Mouse (Mus musculus) left cerebral cortex, adult 11 months (tissue): ENCODE measurements around the gene Plcb4.
A peak's percentile ranks its signal among the peaks of the same experiment; 100 is the strongest.

Experiments used
- DNase-seq: peaks from one replicate; pipeline ENCODE4 v3.0.0; 2022; ENCODE audit warnings: low spot score

Plcb4 gene

DNA sequence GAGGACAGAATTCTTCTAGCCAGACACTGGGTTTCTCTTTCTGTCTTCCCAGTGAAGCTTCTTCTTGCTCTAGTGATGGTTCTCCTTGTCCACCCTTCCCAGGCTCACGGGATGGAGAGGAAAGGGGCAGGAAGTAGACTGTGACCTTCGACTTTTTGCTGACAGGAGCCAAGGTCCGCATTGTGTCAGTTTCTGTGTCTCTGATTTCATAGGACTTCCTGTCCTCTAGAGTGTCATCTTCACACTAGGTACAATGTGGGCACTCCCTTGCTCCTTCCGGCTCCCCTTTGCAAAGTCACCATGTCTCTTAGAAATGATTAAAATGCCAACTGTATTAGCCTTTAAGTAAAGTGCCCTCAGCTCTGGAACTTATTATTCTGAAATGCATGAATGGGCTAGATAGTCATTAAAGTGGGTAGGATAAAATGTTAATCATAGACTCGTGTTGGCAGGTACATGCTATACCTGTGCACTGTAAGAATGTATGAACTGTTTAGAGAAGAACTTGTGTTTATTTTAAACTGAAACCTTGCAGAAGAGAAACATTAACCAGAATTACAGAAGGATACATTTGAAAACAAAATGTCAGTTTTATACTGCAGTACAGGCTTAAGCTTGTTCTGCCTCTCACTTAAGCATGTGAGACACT is 152.8 kb downstream of the Plcb4 start:
- no peak for DNase-seq

DNA sequence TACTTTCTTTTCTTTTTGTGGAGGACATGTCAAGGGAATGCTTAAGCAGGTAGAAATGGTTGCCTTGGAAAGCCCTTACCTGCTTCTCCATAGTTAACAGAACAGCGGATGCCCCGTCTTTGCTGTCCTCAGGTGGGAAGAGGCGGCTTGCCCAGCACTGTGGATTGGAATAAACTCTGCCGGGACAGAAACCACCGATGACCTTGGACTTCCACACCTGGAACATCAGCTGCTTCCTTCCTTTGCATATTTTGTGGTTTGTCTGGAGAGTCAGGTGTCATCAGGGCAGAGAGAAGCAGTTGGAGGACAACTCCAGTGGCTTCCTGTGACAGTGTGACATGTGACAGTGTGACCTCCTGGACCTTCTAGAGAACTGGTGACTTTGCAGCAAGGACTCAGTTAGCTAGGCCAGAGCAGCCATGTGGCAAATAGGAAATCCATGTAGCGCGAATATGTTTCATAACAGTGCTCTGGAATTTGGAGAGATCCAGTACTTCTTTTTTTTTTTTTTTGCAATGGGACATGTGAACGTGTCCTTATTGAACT is 154.0 kb downstream of the Plcb4 start:
- no peak for DNase-seq

GRCm38 (mm10) chr2:135820691-135821090 is 161.9 kb downstream of the Plcb4 start:
- no peak for DNase-seq

GRCm38 (mm10) chr2:135823690-135824089 is 164.9 kb downstream of the Plcb4 start:
- no peak for DNase-seq

- DNase-seq, result no peak
Observed at GRCm38 (mm10) chr2:135824757-135825156, 165.9 kb downstream of the Plcb4 start.

DNA sequence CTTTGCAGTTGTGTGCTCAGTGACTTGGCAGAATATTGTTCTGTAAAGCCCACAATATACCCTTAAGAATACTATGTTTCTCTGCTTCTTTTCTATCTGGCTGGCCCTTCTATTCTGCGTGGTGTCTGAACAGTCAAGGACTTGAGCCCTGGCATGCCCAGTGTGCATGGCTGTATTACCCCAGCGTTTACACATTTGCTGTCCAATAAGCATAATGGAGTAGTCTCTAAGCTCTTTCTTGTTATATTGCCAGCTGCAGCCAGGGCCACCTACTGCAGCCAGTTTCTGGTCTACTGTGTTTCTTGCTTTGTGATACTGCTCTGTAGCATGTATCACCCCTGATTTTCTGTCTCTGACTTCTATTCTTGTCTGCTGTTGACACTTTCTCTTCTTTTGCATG is 166.8 kb downstream of the Plcb4 start:
- DNase-seq, result no peak

- no peak for DNase-seq
Observed at GRCm38 (mm10) chr2:135826616-135827360, 168.0 kb downstream of the Plcb4 start.

DNA sequence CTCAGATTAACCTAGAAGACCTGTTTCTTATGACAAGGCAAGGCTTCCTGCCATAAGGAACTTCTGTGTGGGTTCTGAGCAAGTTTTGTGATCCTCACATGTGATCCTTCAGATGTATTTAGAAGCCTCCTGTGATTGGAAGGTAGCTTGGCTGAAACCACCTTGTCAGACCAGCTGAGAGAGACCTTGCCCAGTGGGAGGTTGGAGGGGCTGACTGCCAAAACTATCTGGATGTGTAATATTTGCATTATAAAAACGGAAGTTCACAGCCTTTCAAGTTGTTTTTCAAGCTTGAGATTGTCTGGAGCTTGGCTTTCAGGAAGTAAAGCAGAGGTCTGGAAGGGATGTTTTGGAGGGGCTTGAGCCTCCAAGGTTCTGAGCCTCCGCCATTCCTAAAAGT is 169.6 kb downstream of the Plcb4 start:
- no peak for DNase-seq

DNA sequence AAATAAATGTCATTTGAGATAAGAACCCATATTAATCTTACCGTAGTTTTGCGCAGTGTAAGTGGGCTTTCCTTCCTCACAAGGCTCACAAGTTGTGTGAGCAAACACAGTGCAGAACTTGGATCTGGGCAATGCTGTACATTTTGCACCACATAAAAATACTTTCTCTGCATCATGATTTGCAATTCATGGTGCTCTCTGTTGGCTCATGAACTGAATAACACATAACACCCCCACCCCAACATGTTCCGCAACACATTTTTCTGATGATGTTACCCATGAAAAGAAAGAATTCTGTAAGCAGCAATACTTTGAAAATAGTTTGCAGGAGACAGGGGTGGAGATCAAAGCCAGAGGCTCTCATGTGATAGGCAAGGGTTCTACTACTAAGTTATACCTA is 174.9 kb downstream of the Plcb4 start:
- DNase-seq, result peak; percentile 6

- DNase-seq, result no peak
Observed at GRCm38 (mm10) chr2:135834435-135834834, 175.6 kb downstream of the Plcb4 start.

- DNase-seq, result no peak
Observed at GRCm38 (mm10) chr2:135835911-135836310, 177.1 kb downstream of the Plcb4 start.

- DNase-seq, result no peak
Observed at GRCm38 (mm10) chr2:135836426-135836825, 177.6 kb downstream of the Plcb4 start.

DNA sequence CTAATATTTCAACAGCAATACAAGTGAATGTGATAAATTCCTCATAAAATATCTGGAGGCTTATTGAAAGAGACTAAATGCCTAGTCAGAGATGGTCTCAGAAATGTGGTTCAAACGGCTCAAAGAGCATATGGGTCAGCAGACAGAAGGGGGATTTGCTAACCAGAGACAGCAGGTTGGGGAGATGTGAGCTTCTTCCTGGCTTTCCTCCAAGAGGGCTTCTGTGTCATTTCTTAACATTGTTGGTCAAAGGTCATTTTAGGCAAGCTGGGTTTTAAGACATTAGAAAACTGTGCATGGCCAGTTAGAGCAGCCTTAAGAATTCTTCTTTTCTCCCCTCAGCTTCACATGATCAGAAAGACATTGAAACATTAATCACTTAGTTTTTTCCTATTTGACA is 178.9 kb downstream of the Plcb4 start:
- no peak for DNase-seq

GRCm38 (mm10) chr2:135838135-135838534 is 179.3 kb downstream of the Plcb4 start:
- no peak for DNase-seq

DNA sequence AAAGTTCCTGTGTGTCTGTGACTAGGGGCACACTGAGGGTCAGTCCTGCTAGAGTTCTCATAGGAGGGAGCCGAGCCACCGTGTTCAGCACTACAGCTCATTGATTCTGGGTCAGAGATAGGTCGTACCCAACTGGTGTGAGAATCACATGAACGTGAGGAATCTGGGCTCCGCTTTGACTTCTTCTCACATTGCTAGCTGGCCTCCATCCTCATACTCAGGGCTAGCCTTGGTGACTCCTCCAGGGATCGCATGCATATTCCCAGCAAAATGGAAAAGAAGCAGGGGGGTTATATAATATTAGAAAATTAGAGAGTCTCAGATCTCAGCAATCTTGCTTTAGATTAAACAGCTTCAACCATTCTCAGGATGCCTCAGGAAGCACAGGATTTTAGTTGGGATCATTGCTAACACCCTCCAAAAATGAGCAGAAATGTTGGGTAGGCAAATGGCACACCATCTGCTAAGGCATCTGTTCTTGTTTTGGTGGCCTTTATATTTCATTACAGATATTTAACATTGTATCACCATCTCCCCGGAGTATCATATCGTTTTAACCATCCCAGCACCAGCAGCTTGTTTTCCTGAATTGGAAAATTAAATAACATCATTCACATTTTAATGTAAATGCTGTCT is 180.0 kb downstream of the Plcb4 start:
- no peak for DNase-seq

DNA sequence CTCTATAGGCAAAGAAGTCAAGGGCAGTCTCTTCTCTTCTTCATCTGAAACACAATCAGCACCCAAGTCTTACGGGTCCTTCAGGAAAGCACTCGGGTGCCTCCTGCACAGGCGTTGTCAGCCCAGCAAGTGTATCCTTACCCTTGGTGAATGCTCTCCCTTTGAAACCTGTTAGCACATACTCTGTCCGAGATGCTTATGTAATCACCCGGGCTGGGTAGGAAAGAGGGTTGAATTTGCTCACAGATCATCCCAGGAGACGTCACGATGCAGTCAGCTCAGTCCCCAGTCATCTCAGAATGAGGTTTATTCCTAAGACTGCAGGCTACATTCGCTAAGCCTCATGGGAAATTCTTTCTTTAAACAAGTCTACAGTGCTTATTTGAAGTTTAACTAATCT is 184.9 kb downstream of the Plcb4 start:
- no peak for DNase-seq

DNA sequence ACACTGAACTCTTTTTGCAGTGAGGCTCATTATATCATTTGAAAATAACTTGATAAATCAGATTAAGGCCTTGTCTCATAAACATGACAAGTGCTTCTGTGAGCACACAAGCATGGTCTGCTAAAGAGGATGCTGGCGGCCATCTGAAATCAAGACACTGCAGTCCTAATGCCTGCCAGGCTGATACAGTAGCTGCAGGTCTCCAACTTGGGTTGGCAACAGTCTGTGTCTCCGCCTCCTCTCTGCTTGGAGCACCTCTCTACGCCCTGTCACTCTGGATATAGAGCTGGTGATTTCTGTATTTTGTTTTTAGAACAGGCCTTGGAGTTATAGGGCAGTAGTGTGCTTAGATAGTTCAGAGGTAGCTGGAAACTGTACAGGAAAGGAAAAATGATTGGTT is 188.1 kb downstream of the Plcb4 start:
- no peak for DNase-seq

GRCm38 (mm10) chr2:135847738-135848137 is 188.9 kb downstream of the Plcb4 start:
- no peak for DNase-seq

DNA sequence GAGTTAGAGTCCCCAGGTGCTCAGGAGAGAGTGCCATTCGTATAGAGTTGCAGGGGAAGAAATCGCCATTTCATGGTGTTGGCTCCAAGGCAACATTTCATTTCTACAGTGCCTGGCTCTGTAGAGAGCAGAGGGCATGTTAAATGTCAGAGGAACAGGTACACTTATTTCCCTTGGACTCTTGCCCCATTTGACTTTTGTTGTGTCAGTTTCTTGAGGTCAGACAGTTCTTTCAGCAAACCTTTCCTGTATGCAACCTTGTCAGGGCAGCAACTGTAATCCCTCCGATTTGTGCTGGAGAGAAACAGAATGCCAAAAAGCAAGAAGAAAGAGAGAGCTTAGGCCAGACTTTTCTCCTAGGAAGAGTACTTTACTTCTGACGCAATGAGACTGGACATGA is 189.4 kb downstream of the Plcb4 start:
- no peak for DNase-seq

DNA sequence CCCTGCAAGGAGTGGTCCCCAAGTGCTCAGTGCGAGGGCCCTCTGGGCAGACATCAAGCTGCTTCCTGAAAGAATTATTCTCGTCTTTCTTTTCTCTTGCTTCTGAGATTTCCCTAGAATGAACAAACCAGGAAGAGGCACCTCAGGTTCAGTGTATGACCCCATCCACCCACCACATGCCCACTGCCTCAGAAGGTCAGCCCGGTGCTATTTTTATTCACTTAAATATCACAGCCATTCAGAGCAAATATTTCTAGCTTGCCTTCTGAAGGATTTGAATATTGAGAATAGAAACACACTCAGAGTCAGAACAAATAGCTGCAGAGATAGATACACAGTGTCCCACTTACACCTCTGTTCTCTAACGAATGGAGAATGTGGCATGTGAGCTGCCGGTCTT is 193.2 kb downstream of the Plcb4 start:
- DNase-seq, result no peak

GRCm38 (mm10) chr2:135853085-135853484 is 194.3 kb downstream of the Plcb4 start:
- DNase-seq, result no peak

GRCm38 (mm10) chr2:135854059-135854458 is 195.2 kb downstream of the Plcb4 start:
- DNase-seq, result no peak

DNA sequence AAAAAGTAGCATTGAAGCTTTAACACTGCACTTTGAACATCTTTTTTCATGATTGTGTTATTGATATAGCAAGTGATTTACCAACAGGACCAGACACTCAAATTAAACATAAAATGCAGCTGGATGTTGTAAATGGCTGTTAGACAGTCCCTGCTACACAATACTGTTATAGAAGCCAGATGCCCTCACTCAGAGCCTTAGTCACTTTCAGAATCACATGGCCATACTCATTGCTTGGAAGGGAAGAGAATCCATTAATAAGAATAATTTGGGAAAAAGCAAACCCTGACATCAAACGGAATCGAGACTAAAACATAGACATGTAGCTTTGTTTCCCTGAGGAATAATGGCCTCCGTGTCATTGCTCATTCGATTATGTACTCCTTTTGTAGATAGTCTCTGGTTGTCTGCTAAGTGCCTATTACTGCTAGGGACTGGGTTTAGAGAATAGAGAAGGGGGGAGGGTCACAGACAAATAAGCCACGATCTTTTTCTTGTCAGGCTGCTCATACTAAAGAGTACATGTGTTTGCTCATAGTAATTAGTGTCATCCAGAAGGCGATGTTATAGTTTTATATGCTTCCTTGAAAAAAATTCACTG is 197.2 kb downstream of the Plcb4 start:
- DNase-seq, result no peak
